Mouse (Mus musculus): ENCODE measurements around the gene Fam170b.

GRCm38 (mm10) chr14:32785556-32786130, 48.1 kb upstream of the Fam170b start, which contains the start of gene Tmem273:
- TF ChIP-seq CTCF (conservative IDR thresholded peaks at IDR 0.05; ENCODE audit: low read length) (no peak), POU5F1 (IDR thresholded peaks at IDR 0.05; ENCODE audit: borderline replicate concordance, low read length) (no peak)
